Mouse (Mus musculus) spleen, adult 2 months (tissue): Measurements from ENCODE around the gene Thsd4. TPM values are rescaled to one million over a fixed set of nuclear protein-coding genes. Genes with fewer than 3 reads are reported as not detected.

Source experiments
- DNase-seq, 2 experiments: peaks; one replicate each; pipeline versions ENCODE4 v3.0.0 to v3.0.0-alpha.2; 2012 to 2021; ENCODE audit warnings: low spot score in 2 of 2, low read depth in 1 of 2
- H3K27ac ChIP-seq: fragments of 200-500 bp; 2 replicates; pipeline ENCODE4 v1.5.1; 2012; ENCODE audit warnings: low read length, inconsistent platforms; ENCODE audit not compliant: insufficient read depth
- H3K27me3 ChIP-seq: fragments of 200-500 bp; 2 replicates; pipeline ENCODE4 v1.6.1; 2012; ENCODE audit warnings: mild to moderate bottlenecking, moderate library complexity, low read length, inconsistent platforms; ENCODE audit not compliant: control insufficient read depth, insufficient read depth
- H3K36me3 ChIP-seq: fragments of 200-500 bp; 2 replicates; pipeline ENCODE4 v1.6.1; 2012; ENCODE audit warnings: mild to moderate bottlenecking, low read length, inconsistent platforms; ENCODE audit not compliant: control insufficient read depth, insufficient read depth
- H3K4me1 ChIP-seq: fragments of 200-500 bp; 2 replicates; pipeline ENCODE4 v1.6.1; 2011; ENCODE audit warnings: inconsistent platforms; ENCODE audit not compliant: control insufficient read depth, insufficient read depth, insufficient read length
- H3K4me3 ChIP-seq: fragments of 200-500 bp; 2 replicates; pipeline ENCODE4 v1.5.1; 2011; ENCODE audit warnings: mild to moderate bottlenecking, inconsistent platforms; ENCODE audit not compliant: insufficient read depth, insufficient read length; ENCODE audit errors: extremely low read depth
- CTCF ChIP-seq: fragments of 200-500 bp; IDR thresholded peaks from 2 replicates; pipeline ENCODE4 v1.5.1; 2011; ENCODE audit warnings: mild to moderate bottlenecking, inconsistent platforms; ENCODE audit not compliant: insufficient read depth, insufficient read length, insufficient replicate concordance; ENCODE audit errors: extremely low read depth
- POLR2A ChIP-seq: fragments of 200-500 bp; IDR thresholded peaks from 2 replicates; pipeline ENCODE4 v1.6.1; 2011; ENCODE audit warnings: low read depth, low read length, inconsistent platforms
- WGBS: fragments of 180-500 bp; shearing (Covaris S2); methylation state at CpG from one replicate; pipeline ENCODE4 v1.1.7; 2018; 5-methylcytosine and 5-hydroxymethylcytosine counted together
- polyA plus RNA-seq: library from polyadenylated mRNA; depleted of rRNA; stranded (reverse); fragments of >200 nt; gene quantifications from 2 replicates; pipeline ENCODE4 v1.2.3, GENCODE M21; 2012

Gene Thsd4
- polyA plus RNA-seq, 1 experiment: 0.95 TPM

GRCm38 (mm10) chr9:60076396-60076795 is 445.4 kb downstream of the Thsd4 start:
- Histone ChIP-seq H3K36me3 (no peaks in the 10 kb centered on the region), H3K27ac (no peak overlapping the region), H3K27me3 (no peaks in the 10 kb centered on the region), H3K4me3 (no peak overlapping the region), H3K4me1 (no peaks in the 10 kb centered on the region)
- DNase-seq: no peak
- WGBS: 88% methylated on average over 4 of the region's 4 CpGs
- no peak for TF ChIP-seq POLR2A
- no peak for TF ChIP-seq CTCF

GRCm38 (mm10) chr9:60071620-60072263 is 450.1 kb downstream of the Thsd4 start:
- WGBS: 70% methylated on average over 5 of the region's 5 CpGs
- Histone ChIP-seq H3K4me1 (no peaks in the 10 kb centered on the region), H3K27me3 (no peaks in the 10 kb centered on the region), H3K4me3 (no peak overlapping the region), H3K27ac (no peak overlapping the region), H3K36me3 (no peaks in the 10 kb centered on the region)
- DNase-seq: no peak
- TF ChIP-seq CTCF (no peak), POLR2A (no peak)

DNA sequence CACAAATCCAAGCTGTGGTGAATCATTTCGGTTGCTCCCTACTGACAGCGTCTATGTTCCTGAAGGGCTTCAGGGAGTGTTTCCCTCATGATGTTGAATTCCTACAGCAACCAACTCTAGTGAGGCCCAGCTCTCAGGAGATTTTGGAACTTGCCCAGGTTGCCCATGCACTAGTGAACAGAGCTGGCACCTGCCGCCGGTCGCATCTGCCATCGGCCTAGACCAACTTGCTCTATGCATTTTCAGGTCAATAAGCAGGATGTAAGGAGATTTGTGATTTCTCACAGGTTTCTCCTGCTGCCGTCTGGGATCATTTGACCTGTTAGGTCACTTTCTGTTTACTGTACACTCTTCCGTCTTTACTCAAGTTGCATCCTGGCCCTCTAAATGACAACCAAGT is 454.6 kb downstream of the Thsd4 start:
- DNase-seq: no peak
- Histone ChIP-seq H3K27ac (no peak overlapping the region), H3K4me3 (no peak overlapping the region), H3K4me1 (no peaks in the 10 kb centered on the region), H3K27me3 (no peaks in the 10 kb centered on the region), H3K36me3 (no peaks in the 10 kb centered on the region)
- no peak for TF ChIP-seq CTCF
- TF ChIP-seq POLR2A: no peak
- WGBS: 94% methylated on average over 8 of the region's 8 CpGs

DNA sequence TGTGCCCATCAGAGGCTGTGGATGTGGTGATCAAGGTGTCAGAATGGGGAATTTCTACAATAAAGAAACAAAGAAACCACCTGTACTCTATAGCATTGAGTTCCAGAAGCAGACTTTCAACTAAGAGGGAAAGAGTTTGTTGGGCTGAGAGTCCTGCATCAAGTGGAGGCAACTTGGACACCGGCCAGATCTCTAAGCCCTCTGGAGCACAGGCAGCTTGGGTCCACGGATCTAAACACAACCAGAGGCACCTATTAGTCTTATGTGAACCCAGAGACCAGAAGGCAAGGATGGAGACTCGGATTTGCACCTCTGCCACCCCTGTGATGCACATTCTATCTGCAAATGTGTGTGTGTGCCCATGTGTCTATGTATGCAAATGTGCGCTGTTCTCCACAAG is 456.7 kb downstream of the Thsd4 start:
- Histone ChIP-seq H3K36me3 (no peaks in the 10 kb centered on the region), H3K27ac (no peak overlapping the region), H3K4me3 (no peak overlapping the region), H3K27me3 (no peaks in the 10 kb centered on the region), H3K4me1 (no peaks in the 10 kb centered on the region)
- TF ChIP-seq CTCF: no peak
- TF ChIP-seq POLR2A: no peak
- 76% methylated on average over 4 of the region's 4 CpGs for WGBS
- no peak for DNase-seq

DNA sequence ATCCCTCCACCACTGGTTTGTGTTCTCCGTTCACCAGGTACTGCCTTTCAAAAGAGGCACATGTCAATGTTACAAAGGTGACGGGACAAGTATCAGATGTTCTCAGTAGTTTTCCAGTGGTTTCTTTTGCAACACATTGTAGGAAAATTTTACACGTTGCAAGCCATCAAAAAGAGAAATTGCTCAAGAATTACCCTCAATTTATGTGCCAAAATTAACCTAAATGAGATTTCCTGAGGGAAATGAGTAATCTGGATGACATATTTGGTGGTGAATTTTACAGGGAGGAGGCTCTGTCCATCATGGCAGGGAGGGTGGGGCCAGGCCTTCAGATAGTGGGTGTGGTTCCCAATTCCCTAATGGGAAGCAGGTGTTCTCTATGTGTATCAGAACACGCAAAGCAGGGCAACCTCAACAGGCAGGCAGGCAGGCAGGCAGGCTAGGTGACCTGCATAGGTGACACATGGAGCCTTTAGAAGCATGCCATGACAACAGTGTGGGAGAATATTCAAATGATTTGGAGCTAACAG is 458.6 kb downstream of the Thsd4 start:
- DNase-seq: no peak
- WGBS: 71% methylated on average over 4 of the region's 4 CpGs
- H3K4me3 ChIP-seq: no peak overlapping the region
- TF ChIP-seq POLR2A (no peak), CTCF (no peak)
- H3K36me3 ChIP-seq: no peaks in the 10 kb centered on the region
- no peak overlapping the region for H3K27ac ChIP-seq
- no peaks in the 10 kb centered on the region for H3K4me1 ChIP-seq
- no peaks in the 10 kb centered on the region for H3K27me3 ChIP-seq

DNA sequence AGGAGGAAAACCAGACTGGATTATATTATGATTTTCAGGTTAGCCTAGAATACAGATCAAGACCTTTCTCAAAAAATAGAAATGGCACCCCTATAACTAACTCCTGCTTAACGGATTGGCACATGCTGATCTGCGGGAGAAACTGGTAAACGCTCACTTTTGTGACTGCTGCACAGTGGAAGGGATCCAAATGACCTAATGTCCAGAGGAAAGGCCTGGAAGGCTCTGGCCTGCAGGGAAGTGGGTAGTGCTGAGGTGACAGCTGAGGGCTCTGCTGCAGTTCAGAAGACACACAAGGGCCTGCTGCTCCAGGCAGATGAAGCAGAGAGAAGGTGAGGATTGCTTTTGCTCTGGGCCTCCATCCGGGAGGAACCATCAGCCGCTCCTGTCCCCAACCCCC is 465.7 kb downstream of the Thsd4 start:
- Histone ChIP-seq H3K36me3 (no peaks in the 10 kb centered on the region), H3K27me3 (no peaks in the 10 kb centered on the region), H3K27ac (no peak overlapping the region), H3K4me3 (no peak overlapping the region), H3K4me1 (no peaks in the 10 kb centered on the region)
- 89% methylated on average over 5 of the region's 5 CpGs for WGBS
- TF ChIP-seq CTCF: no peak
- no peak for TF ChIP-seq POLR2A
- no peak for DNase-seq

- no peak for TF ChIP-seq POLR2A
- TF ChIP-seq CTCF: no peak
- H3K4me1 ChIP-seq: no peaks in the 10 kb centered on the region
- no peak overlapping the region for H3K27ac ChIP-seq
- H3K27me3 ChIP-seq: no peaks in the 10 kb centered on the region
- no peak overlapping the region for H3K4me3 ChIP-seq
- H3K36me3 ChIP-seq: no peaks in the 10 kb centered on the region
- no peak for DNase-seq
- 65% methylated on average over 5 of the region's 5 CpGs for WGBS
Measured at GRCm38 (mm10) chr9:60054951-60055350, 466.9 kb downstream of the Thsd4 start.
